Mouse (Mus musculus) testis, adult 2 months (tissue): ENCODE results near the gene Aoah.

Experiments
- CTCF ChIP-seq: fragments of 200-500 bp; IDR thresholded peaks from 2 replicates; pipeline ENCODE4 v1.5.1; 2012; ENCODE audit warnings: low read depth, mild to moderate bottlenecking, inconsistent platforms, low read length, moderate library complexity; ENCODE audit not compliant: control insufficient read depth, insufficient read depth, insufficient replicate concordance
- POLR2A ChIP-seq: fragments of 200-500 bp; IDR thresholded peaks from 2 replicates; pipeline ENCODE4 v1.6.1; 2012; ENCODE audit warnings: low read depth, mild to moderate bottlenecking, inconsistent platforms, low read length, moderate library complexity; ENCODE audit not compliant: control insufficient read depth

DNA sequence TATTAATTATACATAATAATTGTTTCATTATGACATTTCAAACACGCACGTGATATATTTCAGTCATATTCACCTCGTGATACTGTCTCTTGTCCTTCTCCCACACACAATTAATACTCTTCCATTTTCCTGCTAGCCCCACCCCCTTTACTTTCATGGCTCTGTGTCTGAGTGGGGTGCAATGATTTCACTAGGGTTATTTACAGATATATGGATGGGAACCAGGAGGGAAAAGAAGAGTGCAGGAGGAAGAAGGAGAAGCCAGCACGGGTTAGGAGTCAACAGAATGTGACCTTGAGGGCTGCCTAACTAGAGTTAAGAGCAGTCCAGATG is 212.4 kb downstream of the Aoah start:
- TF ChIP-seq POLR2A (no peak), CTCF (no peak)
